Mouse (Mus musculus): Measurements from ENCODE around the gene Uspl1.

DNA sequence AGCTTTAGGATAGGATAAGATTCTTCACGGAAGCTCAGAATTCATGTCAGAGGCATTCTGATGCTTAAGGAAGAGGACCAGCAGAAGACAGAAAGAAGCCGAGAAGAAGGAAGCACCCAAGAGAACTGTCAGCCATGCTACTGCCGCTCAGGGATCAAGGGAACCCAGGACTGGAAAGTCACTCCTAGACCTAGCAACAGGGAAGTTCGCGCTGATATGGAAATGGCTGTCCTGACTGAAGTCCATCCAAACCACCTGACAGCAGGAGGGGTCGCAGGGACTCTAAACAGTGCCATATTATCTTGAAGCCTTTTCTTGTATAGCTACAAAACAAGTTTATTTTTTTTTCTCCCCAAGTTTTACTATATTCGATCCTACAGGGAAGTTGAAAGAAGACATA is 9.6 kb upstream of the Uspl1 start:
- TF ChIP-seq CTCF (IDR thresholded peaks at IDR 0.05; ENCODE audit: low read depth) (no peak), EP300 (IDR thresholded peaks at IDR 0.05; ENCODE audit: low read depth) (no peak)

All from liver, embryonic 14.5 days (tissue).